Mouse (Mus musculus): Measurements from ENCODE around the gene Nfrkb.

DNA sequence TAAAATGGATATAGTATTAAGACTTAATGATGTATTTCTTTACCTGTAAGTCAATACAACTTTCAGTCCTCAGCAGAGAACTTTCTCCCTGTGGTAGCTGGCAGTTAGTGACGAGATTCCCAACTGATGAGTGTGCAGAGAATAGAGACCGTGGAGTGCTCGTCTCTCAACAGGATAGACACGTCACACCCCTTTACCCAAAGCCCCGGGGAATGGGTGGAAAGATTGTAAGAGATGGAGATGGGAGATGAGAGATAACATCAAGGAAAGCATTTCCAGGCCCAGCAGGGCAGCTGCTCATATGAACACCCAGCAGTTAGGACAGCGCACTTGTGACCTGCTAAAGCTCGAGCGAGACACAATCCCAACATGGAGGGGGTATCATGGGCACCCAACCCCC lies 58.2 kb downstream of the Nfrkb start:
- TF ChIP-seq CTCF (IDR thresholded peaks at IDR 0.05; ENCODE audit: control insufficient read depth, insufficient read depth, low read length) (no peak), POLR2A (IDR thresholded peaks at IDR 0.05; ENCODE audit: borderline replicate concordance, control insufficient read depth, low read depth, low read length) (no peak)

Measured in bone marrow, adult 2 months (tissue).